Mouse (Mus musculus) CH12.LX (cell line): ENCODE data around the gene Cldn34b2. TPM values are rescaled to one million over a fixed set of nuclear protein-coding genes. Genes with fewer than 3 reads are reported as not detected.

Source experiments
- polyA plus RNA-seq: library from polyadenylated mRNA; unstranded; fragments of >175 nt; gene quantifications from 2 replicates; pipeline ENCODE4 v1.2.1, GENCODE M21; 2012; ENCODE audit warnings: low read depth; ENCODE audit not compliant: insufficient read length
- total RNA-seq, 2 experiments: library from RNA; depleted of rRNA; stranded (reverse); fragments of 300-350 nt in 1 of 2; fragments of >200 nt in 1 of 2; gene quantifications; 2 replicates each; pipeline ENCODE4 v1.2.3; 2012 to 2014

The Cldn34b2 gene
- total and polyA plus RNA-seq, 3 experiments = not detected

Other genes starting within 250 kb of the Cldn34b2 start
- gene Cldn34b1, start 238.1 kb downstream of the Cldn34b2 start, total RNA-seq (2012; rRNA removed) = not detected in 2 replicates
- gene Cldn34b1, start 238.1 kb downstream of the Cldn34b2 start, total RNA-seq (2014; rRNA removed) = not detected in 2 replicates
- gene Cldn34b1, start 238.1 kb downstream of the Cldn34b2 start, polyA plus RNA-seq = not detected in 2 replicates
- not detected in 2 replicates for gene Magea6, start 192.4 kb downstream of the Cldn34b2 start, total RNA-seq (2012; rRNA removed)
- not detected in 2 replicates for gene Magea6, start 192.4 kb downstream of the Cldn34b2 start, total RNA-seq (2014; rRNA removed)
- not detected in 2 replicates for gene Magea6, start 192.4 kb downstream of the Cldn34b2 start, polyA plus RNA-seq
- gene Magea3, start 178.9 kb downstream of the Cldn34b2 start, total RNA-seq (2012; rRNA removed) = not detected in 2 replicates
- not detected in 2 replicates for gene Magea3, start 178.9 kb downstream of the Cldn34b2 start, total RNA-seq (2014; rRNA removed)
- not detected in 2 replicates for gene Magea3, start 178.9 kb downstream of the Cldn34b2 start, polyA plus RNA-seq
- not detected in 2 replicates for gene Magea8, start 132.6 kb downstream of the Cldn34b2 start, total RNA-seq (2012; rRNA removed)
- not detected in 2 replicates for gene Magea8, start 132.6 kb downstream of the Cldn34b2 start, total RNA-seq (2014; rRNA removed)
- gene Magea8, start 132.6 kb downstream of the Cldn34b2 start, polyA plus RNA-seq = not detected in 2 replicates
- not detected in 2 replicates for gene Magea5, start 65.3 kb downstream of the Cldn34b2 start, total RNA-seq (2012; rRNA removed)
- gene Magea5, start 65.3 kb downstream of the Cldn34b2 start, total RNA-seq (2014; rRNA removed) = not detected in 2 replicates
- gene Magea5, start 65.3 kb downstream of the Cldn34b2 start, polyA plus RNA-seq = not detected in 2 replicates
- not detected in 2 replicates for gene Magea1, start 38.6 kb downstream of the Cldn34b2 start, total RNA-seq (2012; rRNA removed)
- gene Magea1, start 38.6 kb downstream of the Cldn34b2 start, total RNA-seq (2014; rRNA removed) = not detected in 2 replicates
- gene Magea1, start 38.6 kb downstream of the Cldn34b2 start, polyA plus RNA-seq = not detected in 2 replicates
- gene Magea2, start 34.7 kb downstream of the Cldn34b2 start, total RNA-seq (2012; rRNA removed) = not detected in 2 replicates
- gene Magea2, start 34.7 kb downstream of the Cldn34b2 start, total RNA-seq (2014; rRNA removed) = not detected in 2 replicates
- gene Magea2, start 34.7 kb downstream of the Cldn34b2 start, polyA plus RNA-seq = not detected in 2 replicates
- gene Sat1, start 88.0 kb upstream of the Cldn34b2 start, total RNA-seq (2012; rRNA removed) = 68.8 and 92.6 TPM in 2 replicates
- gene Sat1, start 88.0 kb upstream of the Cldn34b2 start, total RNA-seq (2014; rRNA removed) = 112 and 114 TPM in 2 replicates
- 56.7 and 58.3 TPM in 2 replicates for gene Sat1, start 88.0 kb upstream of the Cldn34b2 start, polyA plus RNA-seq
- 39.1 and 44.7 TPM in 2 replicates for gene Acot9, start 134.0 kb upstream of the Cldn34b2 start, total RNA-seq (2012; rRNA removed)
- gene Acot9, start 134.0 kb upstream of the Cldn34b2 start, total RNA-seq (2014; rRNA removed) = 70.6 and 89.5 TPM in 2 replicates
- 45.4 and 46.2 TPM in 2 replicates for gene Acot9, start 134.0 kb upstream of the Cldn34b2 start, polyA plus RNA-seq
- 192 and 208 TPM in 2 replicates for gene Prdx4, start 212.3 kb upstream of the Cldn34b2 start, total RNA-seq (2012; rRNA removed)
- 193 and 194 TPM in 2 replicates for gene Prdx4, start 212.3 kb upstream of the Cldn34b2 start, total RNA-seq (2014; rRNA removed)
- 87.3 and 101 TPM in 2 replicates for gene Prdx4, start 212.3 kb upstream of the Cldn34b2 start, polyA plus RNA-seq